Mouse (Mus musculus) inflammation-experienced regulatory T-cells, adult 16 weeks (primary cell): ENCODE results near the gene Lactbl1. TPM values are rescaled to one million over a fixed set of nuclear protein-coding genes. Genes with fewer than 3 reads are reported as not detected.

Source experiments
- polyA plus RNA-seq: library from polyadenylated mRNA; unstranded; fragments of 100-300 nt; shearing (Covaris generic); gene quantifications from one replicate; pipeline ENCODE4 v1.2.1, GENCODE M21; 2017

Lactbl1 gene
- polyA plus RNA-seq, result 0.13 TPM

DNA sequence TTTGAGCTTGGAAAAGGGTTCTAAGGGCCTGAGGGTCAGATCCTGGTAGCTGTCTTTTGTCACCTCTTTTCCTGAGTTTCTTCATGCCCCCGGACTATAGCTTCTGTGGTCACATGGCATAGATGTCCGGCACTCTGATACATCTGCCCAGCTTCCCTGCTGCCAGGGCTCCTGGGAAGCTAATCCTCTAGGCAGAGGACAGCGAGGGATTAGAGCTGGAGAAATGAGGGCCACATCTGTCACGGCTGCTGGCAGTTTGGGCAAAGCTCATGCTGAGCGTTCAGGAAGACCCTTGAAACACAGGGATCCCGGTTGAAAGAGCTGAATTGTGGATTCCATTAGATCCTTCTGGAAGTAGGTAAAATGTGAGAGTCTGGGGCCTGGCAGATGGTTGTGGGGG lies at the start of gene Lactbl1:
Gene Lactbl1 (plus strand): TSS at position 234 of the 400 bp plus-strand sequence.

GRCm38 (mm10) chr4:136602568-136602967 lies 19.9 kb upstream of the Lactbl1 start, which contains the start of gene Kdm1a:
TSS of gene Kdm1a (minus strand) at chr4:136602723.

DNA sequence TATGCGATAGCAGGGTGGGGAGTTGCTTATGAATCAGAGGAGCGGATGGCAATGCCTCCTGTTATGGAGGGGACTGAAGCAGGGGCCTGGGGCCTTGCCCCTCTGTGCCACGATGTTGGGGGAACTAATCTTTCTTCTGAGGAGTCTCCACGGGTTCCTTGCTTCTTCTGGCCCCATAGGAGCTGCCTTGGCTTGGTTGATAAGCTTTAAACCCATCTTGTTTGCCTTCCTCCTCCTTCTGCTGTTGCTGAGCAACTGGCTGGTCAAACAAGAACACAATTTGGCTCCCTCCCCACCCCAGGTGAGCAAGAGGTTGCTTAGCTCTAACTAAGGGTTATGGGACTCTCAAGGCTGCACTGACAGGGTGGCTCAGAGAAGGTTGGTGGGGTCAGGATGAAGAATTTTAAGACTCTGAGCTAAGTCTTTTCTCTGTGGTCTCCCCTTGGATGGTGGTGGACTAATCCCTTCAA lies 12.0 kb upstream of the Lactbl1 start, which contains the start of gene Tex46:
Gene Tex46 (plus strand): TSS at position 51 of the 470 bp plus-strand sequence.

Other genes starting within 250 kb of the Lactbl1 start
- gene Htr1d, start 199.1 kb upstream of the Lactbl1 start, polyA plus RNA-seq, result not detected
- not detected for gene 6030445D17Rik, start 160.4 kb upstream of the Lactbl1 start, polyA plus RNA-seq
- gene Luzp1, start 152.9 kb upstream of the Lactbl1 start, polyA plus RNA-seq, result 6.0 TPM
- gene Kdm1a, start 19.9 kb upstream of the Lactbl1 start, polyA plus RNA-seq, result 8.3 TPM
- gene Tex46, start 12.2 kb upstream of the Lactbl1 start, polyA plus RNA-seq, result not detected
- not detected for gene Ephb2, start 213.4 kb downstream of the Lactbl1 start, polyA plus RNA-seq